Mouse (Mus musculus) heart, postnatal 10 days (tissue): Measurements from ENCODE around the gene Dusp7. TPM values are rescaled to one million over a fixed set of nuclear protein-coding genes. Genes with fewer than 3 reads are reported as not detected.

ENCODE experiments used
- DNase-seq, 2 experiments: peaks; one replicate each; pipeline ENCODE4 v3.0.0; 2021
- intact Hi-C: fragments of 180-260 bp; cut with DNase I; formaldehyde crosslinking; loops from one replicate; pipeline ENCODE4 v1.15.1; 2025
- total RNA-seq, 2 experiments: library from RNA; stranded (reverse); gene quantifications; 2 replicates each; pipeline ENCODE4 v1.2.3; 2021

Dusp7 gene
- total RNA-seq, result 10 to 100 TPM; 47.0 to 47.1 TPM

GRCm38 (mm10) chr9:106368112-106368717 is at the start of gene Dusp7:
Gene Dusp7, plus strand, starts transcription at chr9:106368632.
- intact Hi-C loops, result loop anchor here (2.0 kb wide), 1 partner anchor 39 kb away; no protein-coding TSS in a partner anchor
- peak; percentile 85 to 90 for DNase-seq

GRCm38 (mm10) chr9:106319095-106319494 is 49.3 kb upstream of the Dusp7 start:
- intact Hi-C loops, result no loop called here
- peak; percentile 59 for DNase-seq

- intact Hi-C loops, result no loop called here
- peak; percentile 44 to 55 for DNase-seq
Observed at GRCm38 (mm10) chr9:106322497-106322896, 45.9 kb upstream of the Dusp7 start.

- no peak for DNase-seq
- intact Hi-C loops, result no loop called here
Observed at GRCm38 (mm10) chr9:106326241-106326640, 42.2 kb upstream of the Dusp7 start.

- DNase-seq, result no peak
- intact Hi-C loops, result no loop called here
Observed at GRCm38 (mm10) chr9:106327125-106327809, 41.2 kb upstream of the Dusp7 start.

GRCm38 (mm10) chr9:106328068-106328610 is 40.3 kb upstream of the Dusp7 start:
- no peak for DNase-seq
- intact Hi-C loops, result no loop called here

- no peak for DNase-seq
- intact Hi-C loops, result no loop called here
Observed at GRCm38 (mm10) chr9:106328772-106329511, 39.5 kb upstream of the Dusp7 start.

- no peak for DNase-seq
- intact Hi-C loops, result no loop called here
Observed at GRCm38 (mm10) chr9:106332746-106333145, 35.7 kb upstream of the Dusp7 start.

- DNase-seq, result no peak
- intact Hi-C loops, result no loop called here
Observed at GRCm38 (mm10) chr9:106337620-106338019, 30.8 kb upstream of the Dusp7 start.

- intact Hi-C loops, result no loop called here
- DNase-seq, result no peak
Observed at GRCm38 (mm10) chr9:106338462-106339172, 29.8 kb upstream of the Dusp7 start.

- intact Hi-C loops, result no loop called here
- DNase-seq, result no peak
Observed at GRCm38 (mm10) chr9:106339173-106339558, 29.3 kb upstream of the Dusp7 start.

GRCm38 (mm10) chr9:106339730-106340129 is 28.7 kb upstream of the Dusp7 start:
- DNase-seq, result no peak
- intact Hi-C loops, result no loop called here

GRCm38 (mm10) chr9:106340501-106341312 is 27.7 kb upstream of the Dusp7 start:
- no peak for DNase-seq
- intact Hi-C loops, result no loop called here

GRCm38 (mm10) chr9:106341313-106341686 is 27.1 kb upstream of the Dusp7 start:
- DNase-seq, result no peak
- intact Hi-C loops, result no loop called here

- DNase-seq, result no peak
- intact Hi-C loops, result no loop called here
Observed at GRCm38 (mm10) chr9:106342573-106342972, 25.9 kb upstream of the Dusp7 start.

- DNase-seq, result peak; percentile 88 to 89
- intact Hi-C loops, result no loop called here
Observed at GRCm38 (mm10) chr9:106345167-106345566, 23.3 kb upstream of the Dusp7 start.

- DNase-seq, result no peak
Observed at GRCm38 (mm10) chr9:106345630-106346029, 22.8 kb upstream of the Dusp7 start.

GRCm38 (mm10) chr9:106348281-106348680 is 20.2 kb upstream of the Dusp7 start:
- DNase-seq, result no peak
- intact Hi-C loops, result no loop called here

More at GRCm38 (mm10) chr9:106345630-106346029, 22.8 kb upstream of the Dusp7 start:
- intact Hi-C loops, result loop anchor here (2.0 kb wide), 1 partner anchor 39 kb away; no protein-coding TSS in a partner anchor

GRCm38 (mm10) chr9:106349075-106349474 is 19.4 kb upstream of the Dusp7 start:
- peak; percentile 67 to 69 for DNase-seq
- intact Hi-C loops, result loop anchor here (1.0 kb wide), 1 partner anchor 72 kb away; no protein-coding TSS in a partner anchor

- intact Hi-C loops, result no loop called here
- DNase-seq, result no peak
Observed at GRCm38 (mm10) chr9:106351178-106351577, 17.3 kb upstream of the Dusp7 start.
